Mouse (Mus musculus) frontal cortex, postnatal 14 days (tissue): ENCODE data around the gene Cfap20.
A peak's percentile ranks its signal among the peaks of the same experiment; 100 is the strongest.

ENCODE experiments used
- DNase-seq, 2 experiments: peaks; one replicate each; pipeline ENCODE4 v3.0.0; 2022; ENCODE audit warnings: low spot score in 2 of 2

Gene Cfap20

DNA sequence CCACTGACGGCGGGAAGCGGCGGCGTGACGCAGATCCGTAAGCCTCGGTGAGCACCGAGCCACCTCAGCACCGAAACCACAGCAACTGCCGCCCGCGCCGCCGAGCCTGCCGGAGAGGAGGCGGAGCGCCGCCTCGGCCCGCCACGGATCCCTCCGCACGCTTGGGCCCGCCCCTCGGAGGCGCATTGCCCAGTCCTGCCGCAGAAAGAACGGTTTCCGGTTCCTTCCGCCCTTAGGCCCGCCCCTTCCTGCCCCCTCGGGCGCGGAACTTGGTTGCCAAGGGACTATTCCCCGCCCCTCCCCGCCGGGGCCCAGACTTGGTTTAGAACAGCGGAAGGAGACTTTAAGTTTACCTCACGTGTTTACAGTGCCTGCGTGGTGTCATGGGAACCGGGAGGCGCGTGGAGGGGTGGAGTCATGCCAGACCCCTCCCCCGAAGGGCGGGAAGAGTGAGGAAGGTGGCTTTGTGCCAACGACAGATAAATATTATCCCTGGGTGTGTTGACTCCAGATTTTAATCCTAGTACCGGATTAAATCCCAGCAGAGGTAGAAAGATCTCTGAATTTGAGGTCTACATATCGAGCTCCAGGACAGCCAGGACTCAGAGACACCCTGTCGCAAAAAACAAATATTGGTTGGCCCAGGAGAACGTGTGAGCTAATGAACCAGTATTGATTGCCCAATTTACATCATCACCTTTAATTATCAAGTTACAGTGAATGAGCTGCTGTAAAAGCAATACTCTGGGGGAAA lies at the start of gene Cfap20:
Gene Cfap20, minus strand, starts transcription at position 184 of the 754 bp plus-strand sequence.
- DNase-seq: peak; percentile 99

- no peak for DNase-seq
Observed at GRCm38 (mm10) chr8:95470008-95470407, 35.3 kb upstream of the Cfap20 start.

- no peak for DNase-seq
Observed at GRCm38 (mm10) chr8:95468995-95469394, 34.3 kb upstream of the Cfap20 start.

DNA sequence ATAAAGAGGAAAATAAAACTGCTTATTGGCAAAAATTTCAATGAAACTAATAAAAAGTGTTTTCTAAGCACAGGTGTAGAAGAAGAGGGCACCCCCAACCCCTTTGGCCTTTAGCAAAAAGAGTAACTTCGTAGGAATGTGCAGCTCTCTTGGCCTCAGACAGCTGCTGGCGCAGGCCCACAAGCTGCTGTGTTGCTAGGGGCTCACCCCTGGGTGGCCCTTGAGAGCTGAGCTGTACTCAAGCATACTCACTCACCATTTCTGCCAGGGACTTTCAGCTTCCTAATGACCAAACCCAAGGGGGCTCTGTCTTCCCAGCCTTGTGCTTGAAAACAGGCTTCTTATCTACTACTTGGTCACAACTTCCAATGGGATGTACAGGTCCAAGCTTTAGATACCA lies 31.9 kb upstream of the Cfap20 start:
- DNase-seq: no peak

DNA sequence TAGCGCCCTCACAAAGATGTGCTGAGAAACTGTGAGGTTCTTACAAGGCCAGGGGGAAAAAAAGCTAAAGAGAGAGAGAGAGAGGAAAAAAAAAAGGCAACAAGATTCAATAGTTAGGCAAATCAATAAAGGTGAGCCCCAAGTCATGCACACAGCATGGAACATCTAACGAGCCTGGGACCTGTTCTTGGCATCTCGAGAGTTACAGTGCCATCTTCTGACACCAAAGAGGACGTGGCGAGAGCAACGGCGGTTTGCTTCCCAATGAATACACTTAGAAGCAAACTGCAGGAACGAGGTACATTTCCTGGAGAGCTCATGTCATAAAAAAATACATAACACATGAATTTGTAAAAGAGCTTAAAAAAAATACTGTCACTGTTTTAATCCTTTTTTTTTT lies 17.8 kb upstream of the Cfap20 start:
- no peak for DNase-seq

GRCm38 (mm10) chr8:95450271-95450670 lies 15.6 kb upstream of the Cfap20 start:
- DNase-seq: no peak

- no peak for DNase-seq
Observed at GRCm38 (mm10) chr8:95447661-95448060, 13.0 kb upstream of the Cfap20 start.

- no peak for DNase-seq
Observed at GRCm38 (mm10) chr8:95445042-95445441, 10.4 kb upstream of the Cfap20 start.

DNA sequence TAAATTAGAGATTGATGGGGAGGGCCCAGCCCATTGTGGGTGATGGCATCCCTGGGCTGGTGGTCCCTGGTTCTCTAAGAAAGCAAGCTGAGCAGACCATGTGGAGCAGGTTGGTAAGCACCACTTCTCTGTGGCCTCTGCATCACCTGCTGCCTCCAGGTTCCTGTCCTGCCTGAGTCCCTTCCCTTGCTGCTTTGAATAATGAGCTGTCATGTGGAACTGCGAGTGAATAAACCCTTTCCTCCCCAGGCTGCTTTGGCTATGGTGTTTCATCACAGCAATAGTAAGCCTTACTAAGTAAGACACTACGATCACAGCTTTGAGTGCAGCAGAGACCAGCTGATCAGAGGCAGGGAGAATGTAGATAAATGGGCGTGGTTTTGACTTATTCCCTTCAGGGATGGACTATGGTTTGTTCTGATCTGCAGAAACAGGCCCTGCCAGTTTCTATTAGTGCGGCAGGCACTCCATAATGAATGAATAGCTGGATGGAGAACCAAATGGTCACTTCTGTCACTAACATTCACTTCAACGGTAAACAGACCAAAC lies 6.9 kb upstream of the Cfap20 start:
- no peak for DNase-seq

DNA sequence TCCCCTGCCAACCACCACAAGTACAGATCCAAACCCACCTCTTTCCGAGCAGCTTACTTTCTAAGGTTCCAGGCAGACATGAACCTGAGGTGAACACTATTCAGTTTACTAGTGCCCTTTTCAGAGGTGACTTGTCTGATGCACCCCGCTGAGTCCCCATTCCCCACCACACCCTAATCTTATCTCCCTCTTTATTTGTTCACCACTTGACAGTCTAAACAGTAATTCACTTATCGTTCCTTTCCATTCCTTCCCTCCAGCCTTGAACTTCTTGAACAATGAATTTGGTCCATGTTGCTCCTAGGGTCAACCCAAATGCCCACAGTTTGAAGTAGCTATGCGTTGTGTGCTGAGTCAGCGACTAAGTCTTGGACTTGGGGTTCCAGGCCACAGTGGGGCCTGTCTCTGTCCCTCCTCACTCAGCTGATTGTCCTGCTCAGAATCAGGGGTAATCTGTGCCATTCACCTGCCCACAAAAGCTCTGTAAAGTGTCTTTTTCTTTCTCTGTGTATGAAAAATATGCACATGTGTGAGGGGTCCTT lies 5.6 kb upstream of the Cfap20 start:
- no peak for DNase-seq

DNA sequence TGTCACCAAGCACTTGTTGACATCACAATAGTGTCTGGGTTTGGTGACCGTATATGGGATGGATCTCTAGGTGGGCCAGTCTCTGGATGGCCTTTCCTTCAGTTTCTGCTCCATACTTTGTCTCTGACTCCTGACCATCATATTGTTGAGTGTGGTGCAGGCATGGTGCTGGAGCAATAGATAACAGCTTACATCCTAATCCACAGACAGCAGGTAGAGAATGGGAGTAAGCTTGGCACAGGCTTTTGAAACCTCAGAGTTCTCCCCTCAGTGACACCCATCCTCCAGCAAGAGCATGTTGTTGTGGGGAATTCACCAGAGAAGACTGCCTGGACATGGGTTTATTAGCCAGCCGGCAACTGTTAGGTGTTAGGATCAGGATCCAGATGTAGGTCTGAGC lies 4.8 kb upstream of the Cfap20 start:
- DNase-seq: no peak

- no peak for DNase-seq
Observed at GRCm38 (mm10) chr8:95437341-95437992, 2.8 kb upstream of the Cfap20 start.

GRCm38 (mm10) chr8:95435930-95436329 lies 1.3 kb upstream of the Cfap20 start:
- no peak for DNase-seq

- no peak for DNase-seq
Observed at GRCm38 (mm10) chr8:95435471-95435870, 802 bp upstream of the Cfap20 start.

- DNase-seq: peak in 1 of 2 experiments; percentile 22
Observed at GRCm38 (mm10) chr8:95434233-95434632, 436 bp downstream of the Cfap20 start.

GRCm38 (mm10) chr8:95433124-95433523 lies 1.5 kb downstream of the Cfap20 start:
- DNase-seq: no peak

- DNase-seq: no peak
Observed at GRCm38 (mm10) chr8:95432471-95432870, 2.2 kb downstream of the Cfap20 start.

GRCm38 (mm10) chr8:95429945-95430344 lies 4.7 kb downstream of the Cfap20 start:
- DNase-seq: peak in 1 of 2 experiments; percentile 50

DNA sequence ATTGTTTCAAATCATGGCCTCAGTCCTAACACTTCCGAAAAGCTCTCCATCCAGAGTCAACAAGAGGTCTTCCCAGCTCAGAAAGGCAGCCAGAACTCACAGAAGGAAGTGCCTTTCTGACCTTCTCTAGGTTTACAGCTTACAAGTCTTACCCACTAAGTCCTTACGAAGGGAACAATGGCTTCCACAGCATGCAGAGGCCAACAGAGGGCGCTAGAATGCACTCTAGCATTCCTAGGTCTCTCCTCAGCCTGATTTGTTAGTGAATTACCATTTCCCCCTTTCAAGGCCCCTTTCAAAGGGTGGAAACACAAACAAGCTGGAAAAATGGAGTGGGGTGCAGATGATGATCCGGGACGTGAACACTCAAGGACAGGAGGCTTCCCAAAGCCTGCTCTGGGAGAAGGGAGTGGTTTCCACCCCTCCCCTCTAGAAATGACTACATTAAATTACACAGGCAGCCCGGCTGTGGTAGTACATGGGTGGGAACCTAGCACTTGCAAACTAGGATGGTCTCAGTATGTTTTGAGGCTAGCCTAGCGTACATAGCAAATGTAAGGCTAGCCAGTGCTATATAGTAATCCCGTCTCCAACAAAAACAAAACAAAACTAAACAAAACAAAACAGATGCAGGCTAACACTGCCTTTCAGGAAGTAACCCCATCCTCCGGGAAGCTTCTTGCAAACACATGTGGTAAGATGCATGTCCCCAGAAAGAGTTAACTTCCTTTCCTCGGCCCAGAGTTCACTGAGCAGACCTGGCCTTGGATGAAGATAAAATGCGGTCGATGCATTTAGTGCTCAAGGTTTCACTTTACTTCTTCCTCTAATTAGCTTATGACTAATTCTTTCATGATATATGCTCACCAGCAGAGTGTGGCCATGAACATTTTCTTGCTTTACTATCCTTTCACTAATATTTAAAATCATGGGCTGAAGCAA lies 6.8 kb downstream of the Cfap20 start:
- DNase-seq: peak; percentile 51 to 59

DNA sequence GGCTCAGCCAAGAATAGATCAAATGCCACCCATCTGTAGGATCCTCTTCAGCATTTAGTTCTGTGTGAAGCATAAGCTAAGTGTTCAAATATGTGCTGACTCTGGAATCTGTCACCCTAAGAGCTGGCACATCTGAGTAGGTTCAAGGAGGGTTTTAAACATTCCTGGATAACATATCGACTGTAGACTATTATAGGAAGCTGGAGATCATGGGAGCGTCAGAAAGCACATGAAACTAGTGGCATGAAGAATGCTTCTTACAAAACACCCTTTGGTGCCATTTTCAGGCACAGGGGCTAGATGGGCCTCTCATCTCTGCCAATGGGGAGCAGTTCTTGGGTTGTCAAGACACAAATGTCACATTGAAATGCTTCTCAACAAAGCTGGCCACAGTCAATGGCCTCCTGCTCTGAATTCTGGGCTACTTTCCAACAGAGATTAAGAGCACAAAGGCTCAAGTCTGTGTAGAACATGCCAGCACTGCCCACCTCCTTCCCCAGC lies 7.8 kb downstream of the Cfap20 start:
- DNase-seq: no peak

GRCm38 (mm10) chr8:95424682-95425081 lies 10.0 kb downstream of the Cfap20 start:
- DNase-seq: no peak
